Comparison of ENCODE assay signal across 24 mouse cellular contexts in the genomic region with DNA sequence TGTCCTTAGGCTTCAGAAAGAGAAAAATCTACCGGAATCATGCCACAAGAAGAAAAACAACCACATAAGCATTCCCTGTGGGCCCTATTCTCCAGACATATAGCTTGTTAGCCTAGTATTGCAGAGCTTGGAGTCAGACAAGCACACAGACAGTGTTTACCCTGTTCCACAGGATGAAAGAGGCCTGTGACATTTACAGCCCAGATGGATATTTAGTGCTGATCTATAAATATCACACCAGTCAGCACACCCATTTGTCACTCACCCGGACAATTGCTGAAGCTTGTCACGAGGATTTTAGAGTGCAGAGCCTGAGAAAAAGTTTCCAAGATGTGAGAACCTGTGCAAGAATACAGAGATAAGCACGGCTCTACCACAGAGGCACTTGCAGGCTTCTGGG.
A peak's percentile ranks its signal among the peaks of the same experiment; 100 is the strongest.
DNase-seq lines count a peak whose midpoint lies in the region; ATAC-seq and TF ChIP-seq lines count a peak whose summit lies in the region.
"Had no signal": no experiment of that assay in that cellular context is flagged by ENCODE, and none has a peak within 500 bp of the region (broad histone marks: within the 10 kb centered on the region; RNA-seq: fewer than 3 reads in every experiment).

No protein-coding gene starts in this region.

- 21% methylated on average over 4 of the region's 4 CpGs for WGBS in heart, embryonic 13.5 days
- WGBS in heart, embryonic 10.5 days, result 37% methylated on average over 4 of the region's 4 CpGs

- H3K36me3 ChIP-seq in heart, embryonic 13.5 days, result no peaks in the 10 kb centered on the region
- no peaks in the 10 kb centered on the region for H3K36me3 ChIP-seq in heart, embryonic 10.5 days
- H3K36me3 ChIP-seq: forebrain, embryonic 15.5 days; midbrain, embryonic 10.5 days; stomach, embryonic 15.5 days had no signal

- no peak for TF ChIP-seq CTCF in layer of hippocampus, adult 2 months (conservative IDR thresholded peaks at IDR 0.05)

- H3K9ac ChIP-seq in heart, embryonic 13.5 days, result no peak overlapping the region
- H3K9ac ChIP-seq: forebrain, embryonic 15.5 days; hindbrain, embryonic 14.5 days; liver, embryonic 14.5 days; stomach, embryonic 15.5 days had no signal

- no peaks in the 10 kb centered on the region for H3K27me3 ChIP-seq in heart, embryonic 13.5 days (replicated peaks)
- no peaks in the 10 kb centered on the region for H3K27me3 ChIP-seq in heart, embryonic 10.5 days (ENCODE audit: insufficient read depth, poor library complexity, severe bottlenecking)
- H3K27me3 ChIP-seq: forebrain, embryonic 15.5 days; stomach, embryonic 15.5 days had no signal

- ATAC-seq in heart, embryonic 13.5 days (ENCODE audit: extremely low read depth, insufficient number of reproducible peaks, low FRiP score, low TSS enrichment), result no peak
- ATAC-seq: forebrain, embryonic 15.5 days; inflammation-experienced regulatory T-cells, adult 6 months; midbrain, embryonic 16.5 days had no signal

- peak; percentile 26 for DNase-seq in embryo, embryonic 10 days (ENCODE audit: low spot score)
- no peak for DNase-seq in embryo, embryonic 9.5 days (ENCODE audit: extremely low spot score)
- DNase-seq in heart, embryonic 10.5 days (ENCODE audit: low spot score), result no peak
- DNase-seq in layer of hippocampus, adult 2 months (ENCODE audit: low spot score in 2 of 2), result peak in 1 of 2 experiments; percentile 23
- no peak for DNase-seq in layer of hippocampus, postnatal 25 days (ENCODE audit: extremely low spot score in 1 of 2, low spot score in 1 of 2)
- DNase-seq in embryo, embryonic 11.5 days (ENCODE audit: low read depth, low spot score), result peak; percentile 11
- DNase-seq in spleen, postnatal 14 days (ENCODE audit: low spot score in 2 of 2), result no peak
- DNase-seq: adrenal gland, postnatal 10 days; cerebellum, adult 9-11 months; heart, postnatal 4 days; kidney, postnatal 36 days; right cerebral cortex, adult 18-20 months; right cerebral cortex, postnatal 4 days; thymus, postnatal 25 days had no signal

- H3K4me1 ChIP-seq in heart, embryonic 13.5 days, result peaks cover 11% of the 10 kb centered on the region
- H3K4me1 ChIP-seq in heart, embryonic 10.5 days, result peaks cover 5% of the 10 kb centered on the region; the same call in 1 of the 2 replicates
- H3K4me1 ChIP-seq: forebrain, embryonic 15.5 days; midbrain, embryonic 10.5 days; stomach, embryonic 15.5 days had no signal

- H3K9me3 ChIP-seq in heart, embryonic 13.5 days, result no peaks in the 10 kb centered on the region
- H3K9me3 ChIP-seq in heart, embryonic 10.5 days, result no peaks in the 10 kb centered on the region
- H3K9me3 ChIP-seq: forebrain, embryonic 15.5 days; midbrain, embryonic 10.5 days; stomach, embryonic 15.5 days had no signal

- H3K4me3 ChIP-seq in heart, embryonic 13.5 days, result no peak overlapping the region
- no peak overlapping the region for H3K4me3 ChIP-seq in heart, embryonic 10.5 days
- H3K4me3 ChIP-seq in layer of hippocampus, adult 2 months, result no peak overlapping the region
- H3K4me3 ChIP-seq: forebrain, embryonic 15.5 days; left cerebral cortex, adult 2 months; midbrain, embryonic 10.5 days; stomach, embryonic 15.5 days had no signal

- H3K4me2 ChIP-seq in heart, embryonic 13.5 days, result no peak overlapping the region
- H3K4me2 ChIP-seq: forebrain, embryonic 15.5 days; hindbrain, embryonic 14.5 days; stomach, embryonic 15.5 days had no signal

- H3K27ac ChIP-seq in heart, embryonic 13.5 days (replicated peaks), result peak overlapping the region; percentile 59
- H3K27ac ChIP-seq in heart, embryonic 10.5 days, result no peak overlapping the region
- 0 out of 2 replicates have a peak overlapping the region, but pooled peaks have one; percentile 7 for H3K27ac ChIP-seq in layer of hippocampus, adult 2 months
- H3K27ac ChIP-seq: forebrain, embryonic 15.5 days; hindbrain, embryonic 14.5 days; left cerebral cortex, adult 2 months; liver, embryonic 14.5 days; macrophage; midbrain, embryonic 10.5 days; stomach, embryonic 15.5 days had no signal

Comparison
In these comparisons a context has a peak if more than half of its experiments do, and no peak if none do; other contexts are left out.
1. DNase-seq: peak in embryo, embryonic 10 days (single experiment) and embryo, embryonic 11.5 days (single experiment); none in embryo, embryonic 9.5 days (single experiment), heart, embryonic 10.5 days (single experiment), layer of hippocampus, postnatal 25 days (0 of 2) and spleen, postnatal 14 days (0 of 2).